Mouse (Mus musculus) heart, adult 2 months (tissue): Measurements from ENCODE around the gene Slc4a4.

ENCODE experiments used
- CTCF ChIP-seq: fragments of 200-600 bp; IDR thresholded peaks from 2 replicates; pipeline ENCODE4 v1.8.1; 2022; ENCODE audit warnings: antibody characterized with exemption, mild to moderate bottlenecking, moderate library complexity
- EP300 ChIP-seq: fragments of 200-500 bp; IDR thresholded peaks from 2 replicates; pipeline ENCODE4 v1.6.1; 2011; ENCODE audit warnings: low read depth, low read length, control low read depth; ENCODE audit not compliant: insufficient read depth
- POLR2A ChIP-seq: fragments of 200-500 bp; IDR thresholded peaks from 2 replicates; pipeline ENCODE4 v1.6.1; 2011; ENCODE audit warnings: mild to moderate bottlenecking, low read depth, low read length, control low read depth; ENCODE audit not compliant: insufficient read depth

GRCm38 (mm10) chr5:89120881-89121280, 234.3 kb downstream of the Slc4a4 start:
- no peak for TF ChIP-seq CTCF
- no peak for TF ChIP-seq POLR2A
- no peak for TF ChIP-seq EP300
